Mouse (Mus musculus): Measurements from ENCODE around the gene Gm21974. TPM values are rescaled to one million over a fixed set of nuclear protein-coding genes. Genes with fewer than 3 reads are reported as not detected.

The Gm21974 gene
- polyA plus RNA-seq, 1 experiment from 2014 or later, result not detected

- WGBS, result 57% methylated on average over 6 of the region's 6 CpGs
- Histone ChIP-seq H3K9ac (ENCODE audit: low read length) (no peak overlapping the region), H3K36me3 (ENCODE audit: control insufficient read depth, insufficient read depth, low read length) (peaks cover 6% of the 10 kb centered on the region), H3K27ac (ENCODE audit: low read length) (peak overlapping the region; percentile 79), H3K4me3 (replicated peaks; ENCODE audit: low read length) (no peak overlapping the region), H3K9me3 (replicated peaks; ENCODE audit: control insufficient read depth, low read length) (no peaks in the 10 kb centered on the region), H3K4me1 (ENCODE audit: control insufficient read depth, insufficient read depth, low read length) (peaks cover 5% of the 10 kb centered on the region), H3K27me3 (ENCODE audit: control insufficient read depth, insufficient read depth, low read length) (no peaks in the 10 kb centered on the region), H3K4me2 (ENCODE audit: low read depth, low read length) (no peak overlapping the region)
- ATAC-seq (ENCODE audit: insufficient read depth, low FRiP score), result no peak
Measured at GRCm38 (mm10) chr7:127922451-127923275, 27.4 kb upstream of the Gm21974 start.

GRCm38 (mm10) chr7:127921516-127921915 is 26.3 kb upstream of the Gm21974 start:
- H3K27ac ChIP-seq (ENCODE audit: low read length), result no peak overlapping the region
- H3K4me1 ChIP-seq (ENCODE audit: control insufficient read depth, insufficient read depth, low read length), result peaks cover 5% of the 10 kb centered on the region
- 59% methylated on average over 8 of the region's 8 CpGs for WGBS
- no peaks in the 10 kb centered on the region for H3K27me3 ChIP-seq (ENCODE audit: control insufficient read depth, insufficient read depth, low read length)
- H3K9me3 ChIP-seq (replicated peaks; ENCODE audit: control insufficient read depth, low read length), result no peaks in the 10 kb centered on the region
- H3K36me3 ChIP-seq (ENCODE audit: control insufficient read depth, insufficient read depth, low read length), result peaks cover 5% of the 10 kb centered on the region
- H3K9ac ChIP-seq (ENCODE audit: low read length), result no peak overlapping the region
- H3K4me2 ChIP-seq (ENCODE audit: low read depth, low read length), result no peak overlapping the region
- ATAC-seq (ENCODE audit: insufficient read depth, low FRiP score), result no peak
- no peak overlapping the region for H3K4me3 ChIP-seq (replicated peaks; ENCODE audit: low read length)

DNA sequence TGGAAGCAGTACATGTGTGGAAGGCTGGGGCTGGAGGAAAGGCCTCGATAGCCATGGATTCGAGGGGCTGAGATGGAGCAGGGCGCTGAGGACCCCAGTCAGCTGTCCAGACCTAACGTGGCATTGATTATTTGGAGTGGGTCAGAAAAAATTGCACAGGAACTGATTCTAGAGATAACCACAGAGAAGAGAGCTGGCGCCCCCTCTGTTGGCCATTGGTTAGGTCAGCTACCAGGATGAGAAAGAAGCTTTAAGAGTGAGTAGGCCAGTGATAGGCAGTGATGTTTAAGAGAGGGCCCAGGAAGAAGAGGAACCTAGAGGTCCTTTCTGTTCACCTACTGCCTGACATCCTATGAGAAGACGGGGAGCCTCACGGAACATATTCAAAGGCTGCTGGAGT is 24.0 kb upstream of the Gm21974 start:
- no peaks in the 10 kb centered on the region for H3K27me3 ChIP-seq (ENCODE audit: control insufficient read depth, insufficient read depth, low read length)
- ATAC-seq (ENCODE audit: insufficient read depth, low FRiP score), result no peak
- WGBS, result 74% methylated on average over 7 of the region's 7 CpGs
- H3K36me3 ChIP-seq (ENCODE audit: control insufficient read depth, insufficient read depth, low read length), result peaks cover 8% of the 10 kb centered on the region; the same call in 1 of the 2 replicates
- H3K4me1 ChIP-seq (ENCODE audit: control insufficient read depth, insufficient read depth, low read length), result peaks cover 5% of the 10 kb centered on the region
- H3K4me2 ChIP-seq (ENCODE audit: low read depth, low read length), result no peak overlapping the region
- no peak overlapping the region for H3K27ac ChIP-seq (ENCODE audit: low read length)
- no peak overlapping the region for H3K4me3 ChIP-seq (replicated peaks; ENCODE audit: low read length)
- H3K9me3 ChIP-seq (replicated peaks; ENCODE audit: control insufficient read depth, low read length), result no peaks in the 10 kb centered on the region
- H3K9ac ChIP-seq (ENCODE audit: low read length), result no peak overlapping the region

- whole genome bisulfite sequencing, result 56% methylated on average over 3 of the region's 3 CpGs
- Histone ChIP-seq H3K4me3 (replicated peaks; ENCODE audit: low read length) (no peak overlapping the region), H3K9me3 (replicated peaks; ENCODE audit: control insufficient read depth, low read length) (no peaks in the 10 kb centered on the region), H3K27ac (ENCODE audit: low read length) (no peak overlapping the region), H3K4me1 (ENCODE audit: control insufficient read depth, insufficient read depth, low read length) (peaks cover 6% of the 10 kb centered on the region; the same call in 1 of the 2 replicates), H3K27me3 (ENCODE audit: control insufficient read depth, insufficient read depth, low read length) (no peaks in the 10 kb centered on the region), H3K4me2 (ENCODE audit: low read depth, low read length) (no peak overlapping the region), H3K9ac (ENCODE audit: low read length) (no peak overlapping the region), H3K36me3 (ENCODE audit: control insufficient read depth, insufficient read depth, low read length) (peaks cover 8% of the 10 kb centered on the region; the same call in 1 of the 2 replicates)
- ATAC-seq (ENCODE audit: insufficient read depth, low FRiP score), result no peak
Measured at GRCm38 (mm10) chr7:127918203-127918602, 22.9 kb upstream of the Gm21974 start.

DNA sequence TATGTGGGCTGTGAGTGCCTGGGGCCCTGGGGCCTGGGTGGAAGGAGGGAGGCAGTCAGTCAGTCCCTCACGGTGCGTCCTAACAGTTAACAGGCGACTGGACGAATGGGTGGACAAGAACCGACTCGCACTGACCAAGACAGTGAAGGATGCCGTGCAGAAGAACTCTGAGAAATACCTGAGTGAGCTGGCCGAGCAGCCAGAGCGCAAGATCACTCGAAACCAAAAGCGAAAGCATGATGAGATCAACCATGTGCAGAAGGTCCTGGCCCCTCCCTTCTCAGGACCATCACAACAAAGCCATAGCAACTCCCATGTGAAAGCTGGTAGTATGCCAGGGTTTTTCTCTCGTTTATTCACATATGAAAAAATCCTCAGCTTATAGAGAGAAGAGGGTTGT is 20.0 kb upstream of the Gm21974 start:
- Histone ChIP-seq H3K9me3 (replicated peaks; ENCODE audit: control insufficient read depth, low read length) (no peaks in the 10 kb centered on the region), H3K27ac (ENCODE audit: low read length) (no peak overlapping the region), H3K27me3 (ENCODE audit: control insufficient read depth, insufficient read depth, low read length) (no peaks in the 10 kb centered on the region), H3K9ac (ENCODE audit: low read length) (no peak overlapping the region), H3K4me2 (ENCODE audit: low read depth, low read length) (no peak overlapping the region), H3K4me1 (ENCODE audit: control insufficient read depth, insufficient read depth, low read length) (peaks cover 8% of the 10 kb centered on the region), H3K4me3 (replicated peaks; ENCODE audit: low read length) (no peak overlapping the region), H3K36me3 (ENCODE audit: control insufficient read depth, insufficient read depth, low read length) (peaks cover 8% of the 10 kb centered on the region; the same call in 1 of the 2 replicates)
- 91% methylated on average over 12 of the region's 12 CpGs for WGBS
- no peak for ATAC-seq (ENCODE audit: insufficient read depth, low FRiP score)

- peak overlapping the region; percentile 94 for H3K27ac ChIP-seq (ENCODE audit: low read length)
- peak overlapping the region; percentile 88 for H3K4me2 ChIP-seq (ENCODE audit: low read depth, low read length)
- WGBS, result 12% methylated on average over 4 of the region's 4 CpGs
- peak overlapping the region; percentile 99 for H3K4me3 ChIP-seq (replicated peaks; ENCODE audit: low read length)
- H3K36me3 ChIP-seq (ENCODE audit: control insufficient read depth, insufficient read depth, low read length), result peaks cover 14% of the 10 kb centered on the region
- peaks cover 8% of the 10 kb centered on the region for H3K4me1 ChIP-seq (ENCODE audit: control insufficient read depth, insufficient read depth, low read length)
- H3K27me3 ChIP-seq (ENCODE audit: control insufficient read depth, insufficient read depth, low read length), result no peaks in the 10 kb centered on the region
- ATAC-seq (ENCODE audit: insufficient read depth, low FRiP score), result no peak
- H3K9ac ChIP-seq (ENCODE audit: low read length), result peak overlapping the region; percentile 93
- H3K9me3 ChIP-seq (replicated peaks; ENCODE audit: control insufficient read depth, low read length), result no peaks in the 10 kb centered on the region
Measured at GRCm38 (mm10) chr7:127912938-127913337, 17.7 kb upstream of the Gm21974 start.

GRCm38 (mm10) chr7:127912190-127912871 is 17.1 kb upstream of the Gm21974 start, which contains the start of gene Kat8:
Kat8 (plus strand) TSS chr7:127912516.
- peaks cover 19% of the 10 kb centered on the region for H3K36me3 ChIP-seq (ENCODE audit: control insufficient read depth, insufficient read depth, low read length)
- ATAC-seq (ENCODE audit: insufficient read depth, low FRiP score), result peak; percentile 95
- no peaks in the 10 kb centered on the region for H3K27me3 ChIP-seq (ENCODE audit: control insufficient read depth, insufficient read depth, low read length)
- peak within 1 kb of the TSS; percentile 88 for H3K4me2 ChIP-seq (ENCODE audit: low read depth, low read length)
- peak within 1 kb of the TSS; percentile 94 for H3K27ac ChIP-seq (ENCODE audit: low read length)
- peaks cover 8% of the 10 kb centered on the region for H3K4me1 ChIP-seq (ENCODE audit: control insufficient read depth, insufficient read depth, low read length)
- H3K9me3 ChIP-seq (replicated peaks; ENCODE audit: control insufficient read depth, low read length), result no peaks in the 10 kb centered on the region
- peak within 1 kb of the TSS; percentile 99 for H3K4me3 ChIP-seq (replicated peaks; ENCODE audit: low read length)
- H3K9ac ChIP-seq (ENCODE audit: low read length), result peak within 1 kb of the TSS; percentile 93
- WGBS, result under 1% methylated on average over 40 of the region's 40 CpGs

DNA sequence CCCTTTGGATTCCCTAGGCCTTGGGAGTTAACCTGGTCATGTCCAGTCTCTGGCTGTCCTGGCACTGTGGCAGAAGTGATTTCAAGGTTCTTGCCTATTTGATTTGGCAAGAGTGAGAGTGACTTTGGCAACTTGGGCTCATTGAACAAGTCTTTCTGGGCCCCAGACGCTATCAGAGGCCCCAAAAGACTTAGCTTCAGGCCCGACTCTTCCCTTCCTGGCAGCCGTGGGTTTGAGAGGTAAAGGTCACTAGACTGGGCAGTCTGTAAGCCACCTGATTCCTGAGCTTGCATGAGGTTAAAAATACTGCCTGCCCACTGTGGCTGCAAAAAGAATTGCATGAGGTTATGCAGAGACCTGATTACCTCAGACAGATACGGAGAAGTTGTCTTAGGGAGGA is 13.4 kb upstream of the Gm21974 start:
- no peaks in the 10 kb centered on the region for H3K9me3 ChIP-seq (replicated peaks; ENCODE audit: control insufficient read depth, low read length)
- no peak overlapping the region for H3K4me3 ChIP-seq (replicated peaks; ENCODE audit: low read length)
- no peaks in the 10 kb centered on the region for H3K27me3 ChIP-seq (ENCODE audit: control insufficient read depth, insufficient read depth, low read length)
- 88% methylated on average over 4 of the region's 4 CpGs for WGBS
- H3K4me2 ChIP-seq (ENCODE audit: low read depth, low read length), result no peak overlapping the region
- peaks cover 26% of the 10 kb centered on the region for H3K36me3 ChIP-seq (ENCODE audit: control insufficient read depth, insufficient read depth, low read length)
- no peak overlapping the region for H3K9ac ChIP-seq (ENCODE audit: low read length)
- no peak for ATAC-seq (ENCODE audit: insufficient read depth, low FRiP score)
- H3K4me1 ChIP-seq (ENCODE audit: control insufficient read depth, insufficient read depth, low read length), result peaks cover 17% of the 10 kb centered on the region
- H3K27ac ChIP-seq (ENCODE audit: low read length), result no peak overlapping the region

DNA sequence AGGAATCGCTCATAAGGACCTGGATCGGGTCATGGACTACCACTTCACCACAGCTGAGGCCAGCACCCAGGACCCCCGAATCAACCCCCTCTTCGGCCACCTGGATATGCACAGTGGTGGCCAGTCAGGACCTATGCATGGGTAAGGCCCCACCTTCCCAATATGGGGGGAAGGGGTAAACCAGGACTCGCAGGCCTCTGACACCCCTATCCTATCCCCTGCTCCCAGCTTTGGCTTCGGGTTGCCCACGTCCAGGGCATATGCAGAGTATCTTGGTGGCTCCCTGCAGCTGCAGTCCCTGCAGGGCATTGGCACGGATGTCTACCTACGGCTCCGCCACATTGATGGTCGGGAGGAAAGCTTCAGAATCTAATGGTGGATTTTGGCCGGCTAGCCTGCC is 12.7 kb upstream of the Gm21974 start:
- H3K27me3 ChIP-seq (ENCODE audit: control insufficient read depth, insufficient read depth, low read length), result no peaks in the 10 kb centered on the region
- H3K4me3 ChIP-seq (replicated peaks; ENCODE audit: low read length), result no peak overlapping the region
- no peaks in the 10 kb centered on the region for H3K9me3 ChIP-seq (replicated peaks; ENCODE audit: control insufficient read depth, low read length)
- no peak overlapping the region for H3K27ac ChIP-seq (ENCODE audit: low read length)
- H3K4me2 ChIP-seq (ENCODE audit: low read depth, low read length), result no peak overlapping the region
- 94% methylated on average over 12 of the region's 12 CpGs for WGBS
- no peak for ATAC-seq (ENCODE audit: insufficient read depth, low FRiP score)
- H3K9ac ChIP-seq (ENCODE audit: low read length), result no peak overlapping the region
- peaks cover 13% of the 10 kb centered on the region for H3K4me1 ChIP-seq (ENCODE audit: control insufficient read depth, insufficient read depth, low read length)
- peaks cover 26% of the 10 kb centered on the region for H3K36me3 ChIP-seq (ENCODE audit: control insufficient read depth, insufficient read depth, low read length)

Measured in stomach, embryonic 16.5 days (tissue).